Mouse (Mus musculus) testis, adult 2 months (tissue): ENCODE data around the gene Zmynd10.

Experiments used
- CTCF ChIP-seq: fragments of 200-500 bp; IDR thresholded peaks from 2 replicates; pipeline ENCODE4 v1.5.1; 2012; ENCODE audit warnings: low read depth, mild to moderate bottlenecking, inconsistent platforms, low read length, moderate library complexity; ENCODE audit not compliant: control insufficient read depth, insufficient read depth, insufficient replicate concordance
- POLR2A ChIP-seq: fragments of 200-500 bp; IDR thresholded peaks from 2 replicates; pipeline ENCODE4 v1.6.1; 2012; ENCODE audit warnings: low read depth, mild to moderate bottlenecking, inconsistent platforms, low read length, moderate library complexity; ENCODE audit not compliant: control insufficient read depth

GRCm38 (mm10) chr9:107599433-107599832 lies 52.3 kb downstream of the Zmynd10 start:
- no peak for TF ChIP-seq CTCF
- no peak for TF ChIP-seq POLR2A
